Mouse (Mus musculus): ENCODE results near the gene Olfr1168. TPM values are rescaled to one million over a fixed set of nuclear protein-coding genes. Genes with fewer than 3 reads are reported as not detected.
"Not testable (repeated sequence)": the region's sequence is repeated elsewhere in the genome, so short reads cannot be mapped to it uniquely, and the experiment has no call there.

The Olfr1168 gene
- not detected in 2 replicates for polyA plus RNA-seq (2016; fragmentation: Nextera tagmentation; extraction: Ambion mirVana)

DNA sequence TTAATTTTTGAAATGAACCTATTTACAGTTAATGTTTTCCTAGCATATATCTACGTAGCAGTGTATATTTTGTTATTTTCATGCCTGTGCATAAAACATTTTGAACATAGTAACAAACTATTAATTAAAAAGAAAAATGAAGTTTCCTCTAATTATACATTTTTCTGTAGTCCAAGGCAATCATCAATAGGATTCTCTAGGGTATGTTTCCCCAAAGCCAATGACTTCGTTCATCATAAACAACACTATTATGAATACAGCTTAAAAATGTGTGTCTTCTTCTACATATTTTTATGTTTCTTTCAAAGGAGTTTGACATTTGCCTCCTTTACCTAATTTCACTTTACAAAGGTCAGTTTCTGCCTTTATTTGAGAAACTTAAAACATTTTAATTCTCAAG, at the start of gene Olfr1168:
TSS of gene Olfr1168 (plus strand) at position 301 of the 400 bp plus-strand sequence.
- Histone ChIP-seq H3K27me3 (ENCODE audit: low read depth, poor library complexity, severe bottlenecking) (no peaks in the 10 kb centered on the region), H3K4me3 (no peak within 1 kb of the TSS), H3K4me1 (no peaks in the 10 kb centered on the region), H3K9me3 (replicated peaks) (no peaks in the 10 kb centered on the region), H3K36me3 (no peaks in the 10 kb centered on the region), H3K27ac (no peak within 1 kb of the TSS)
- 87% methylated on average over 2 of the region's 2 CpGs for WGBS
- no peak for DNase-seq (ENCODE audit: low spot score)

DNA sequence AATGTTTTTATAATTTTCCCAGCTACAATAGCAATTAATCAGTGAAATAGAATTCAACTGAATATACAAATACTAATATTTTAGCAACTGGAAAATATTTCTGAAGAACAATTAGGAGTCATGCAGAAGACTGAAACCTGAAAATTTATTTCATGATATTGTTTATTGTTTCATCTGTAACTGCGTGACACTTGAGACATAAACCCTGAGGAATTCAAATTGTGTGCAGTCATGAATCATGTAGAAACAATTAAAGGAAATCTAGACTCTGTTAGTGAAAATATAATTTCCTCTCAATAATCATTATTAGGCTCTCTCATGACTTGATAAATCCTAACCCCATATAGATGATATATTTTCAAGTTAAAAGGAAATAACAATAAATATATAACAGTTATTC, 26.6 kb upstream of the Olfr1168 start, which contains the start of gene Olfr1167:
TSS of gene Olfr1167 (minus strand) at position 101 of the 400 bp plus-strand sequence.
- H3K4me1 ChIP-seq; H3K27me3 ChIP-seq (ENCODE audit: low read depth, poor library complexity, severe bottlenecking); H3K9me3 ChIP-seq (replicated peaks); DNase-seq (ENCODE audit: low spot score); H3K4me3 ChIP-seq; H3K27ac ChIP-seq; H3K36me3 ChIP-seq: not testable (repeated sequence)
- 91% methylated on average over 1 of the region's 1 CpGs for WGBS

DNA sequence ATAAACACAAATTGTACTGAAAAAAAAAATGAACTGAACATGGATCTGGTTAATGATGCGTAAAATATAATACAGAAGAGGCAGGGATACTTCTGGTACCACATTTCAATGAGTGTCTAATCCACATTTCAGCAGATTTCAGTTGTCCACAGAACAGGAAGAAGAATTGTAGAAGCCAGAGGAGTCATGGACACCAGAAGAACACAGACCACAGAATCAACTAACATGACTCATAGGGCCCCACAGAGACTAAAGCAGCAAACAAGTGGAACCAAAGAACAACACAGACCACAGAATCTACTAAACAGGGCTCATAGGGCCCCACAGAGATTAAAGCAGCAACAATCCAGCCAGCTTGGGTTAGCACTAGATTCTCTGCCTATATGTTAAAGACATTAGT, 39.1 kb downstream of the Olfr1168 start:
- 94% methylated on average over 1 of the region's 1 CpGs for WGBS

DNA sequence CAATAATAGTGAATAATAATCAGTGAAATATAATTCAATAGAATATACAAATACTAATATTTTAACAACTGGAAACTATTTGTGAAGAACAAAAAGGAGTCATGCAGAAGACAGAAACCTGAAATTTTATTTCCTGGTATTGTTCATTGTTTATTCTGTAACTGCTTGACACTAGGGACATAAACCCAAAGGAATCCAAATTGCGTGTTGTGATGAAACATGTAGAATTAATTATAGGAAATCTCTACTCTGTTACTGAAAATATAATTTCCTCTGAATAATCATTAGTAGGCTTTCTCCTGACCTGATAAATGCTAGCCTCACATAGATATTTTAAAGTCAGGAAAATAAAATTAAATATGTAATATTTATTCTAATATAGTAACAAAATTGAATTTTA, 46.6 kb downstream of the Olfr1168 start, which contains the start of gene Olfr1170:
TSS of gene Olfr1170 (minus strand) at position 101 of the 400 bp plus-strand sequence.
- no peak within 1 kb of the TSS for H3K4me3 ChIP-seq
- H3K27ac ChIP-seq, result no peak within 1 kb of the TSS
- H3K9me3 ChIP-seq (replicated peaks), result no peaks in the 10 kb centered on the region
- no peaks in the 10 kb centered on the region for H3K27me3 ChIP-seq (ENCODE audit: low read depth, poor library complexity, severe bottlenecking)
- 87% methylated on average over 1 of the region's 1 CpGs for WGBS
- no peaks in the 10 kb centered on the region for H3K4me1 ChIP-seq
- DNase-seq (ENCODE audit: low spot score), result no peak
- H3K36me3 ChIP-seq, result no peaks in the 10 kb centered on the region

More for the DNA sequence above, 39.1 kb downstream of the Olfr1168 start:
- Histone ChIP-seq H3K27ac (no peak overlapping the region), H3K9me3 (replicated peaks) (no peaks in the 10 kb centered on the region), H3K27me3 (ENCODE audit: low read depth, poor library complexity, severe bottlenecking) (no peaks in the 10 kb centered on the region), H3K36me3 (no peaks in the 10 kb centered on the region), H3K4me3 (no peak overlapping the region), H3K4me1 (no peaks in the 10 kb centered on the region)
- DNase-seq (ENCODE audit: low spot score), result no peak

Other genes starting within 250 kb of the Olfr1168 start
- gene Olfr1155, start 236.7 kb upstream of the Olfr1168 start, polyA plus RNA-seq (2016; fragmentation: Nextera tagmentation; extraction: Ambion mirVana), result not detected in 2 replicates
- gene Olfr1156, start 228.8 kb upstream of the Olfr1168 start, polyA plus RNA-seq (2016; fragmentation: Nextera tagmentation; extraction: Ambion mirVana), result not detected in 2 replicates
- not detected in 2 replicates for gene Olfr1157, start 213.6 kb upstream of the Olfr1168 start, polyA plus RNA-seq (2016; fragmentation: Nextera tagmentation; extraction: Ambion mirVana)
- not detected in 2 replicates for gene Olfr74, start 207.2 kb upstream of the Olfr1168 start, polyA plus RNA-seq (2016; fragmentation: Nextera tagmentation; extraction: Ambion mirVana)
- gene Olfr1158, start 191.8 kb upstream of the Olfr1168 start, polyA plus RNA-seq (2016; fragmentation: Nextera tagmentation; extraction: Ambion mirVana), result not detected in 2 replicates
- not detected in 2 replicates for gene Olfr1160, start 173.6 kb upstream of the Olfr1168 start, polyA plus RNA-seq (2016; fragmentation: Nextera tagmentation; extraction: Ambion mirVana)
- not detected in 2 replicates for gene Olfr1161, start 159.1 kb upstream of the Olfr1168 start, polyA plus RNA-seq (2016; fragmentation: Nextera tagmentation; extraction: Ambion mirVana)
- gene Olfr73, start 144.2 kb upstream of the Olfr1168 start, polyA plus RNA-seq (2016; fragmentation: Nextera tagmentation; extraction: Ambion mirVana), result 0.05 and 0.06 TPM in 2 replicates
- not detected in 2 replicates for gene Olfr1162, start 130.8 kb upstream of the Olfr1168 start, polyA plus RNA-seq (2016; fragmentation: Nextera tagmentation; extraction: Ambion mirVana)
- not detected in 2 replicates for gene Olfr1163, start 110.0 kb upstream of the Olfr1168 start, polyA plus RNA-seq (2016; fragmentation: Nextera tagmentation; extraction: Ambion mirVana)
- gene Olfr1164, start 87.9 kb upstream of the Olfr1168 start, polyA plus RNA-seq (2016; fragmentation: Nextera tagmentation; extraction: Ambion mirVana), result not detected in 2 replicates
- gene Olfr1166, start 53.6 kb upstream of the Olfr1168 start, polyA plus RNA-seq (2016; fragmentation: Nextera tagmentation; extraction: Ambion mirVana), result not detected in 2 replicates
- gene Olfr1167, start 26.7 kb upstream of the Olfr1168 start, polyA plus RNA-seq (2016; fragmentation: Nextera tagmentation; extraction: Ambion mirVana), result not detected in 2 replicates
- gene Olfr1170, start 46.5 kb downstream of the Olfr1168 start, polyA plus RNA-seq (2016; fragmentation: Nextera tagmentation; extraction: Ambion mirVana), result not detected in 2 replicates
- gene Olfr1173, start 98.0 kb downstream of the Olfr1168 start, polyA plus RNA-seq (2016; fragmentation: Nextera tagmentation; extraction: Ambion mirVana), result not detected in 2 replicates
- not detected in 2 replicates for gene Olfr1174-ps, start 133.3 kb downstream of the Olfr1168 start, polyA plus RNA-seq (2016; fragmentation: Nextera tagmentation; extraction: Ambion mirVana)
- not detected in 2 replicates for gene Olfr1175-ps, start 145.3 kb downstream of the Olfr1168 start, polyA plus RNA-seq (2016; fragmentation: Nextera tagmentation; extraction: Ambion mirVana)
- gene Olfr1176, start 154.8 kb downstream of the Olfr1168 start, polyA plus RNA-seq (2016; fragmentation: Nextera tagmentation; extraction: Ambion mirVana), result not detected in 2 replicates
- gene Olfr1177-ps, start 164.6 kb downstream of the Olfr1168 start, polyA plus RNA-seq (2016; fragmentation: Nextera tagmentation; extraction: Ambion mirVana), result not detected in 2 replicates
- gene Olfr1178, start 205.2 kb downstream of the Olfr1168 start, polyA plus RNA-seq (2016; fragmentation: Nextera tagmentation; extraction: Ambion mirVana), result not detected in 2 replicates
- gene Olfr1179, start 224.6 kb downstream of the Olfr1168 start, polyA plus RNA-seq (2016; fragmentation: Nextera tagmentation; extraction: Ambion mirVana), result not detected in 2 replicates
- gene Olfr1180, start 237.3 kb downstream of the Olfr1168 start, polyA plus RNA-seq (2016; fragmentation: Nextera tagmentation; extraction: Ambion mirVana), result not detected in 2 replicates
- not detected in 2 replicates for gene Olfr1181, start 244.3 kb downstream of the Olfr1168 start, polyA plus RNA-seq (2016; fragmentation: Nextera tagmentation; extraction: Ambion mirVana)